ENCODE assay signal across 17 mouse cellular contexts in the genomic region with DNA sequence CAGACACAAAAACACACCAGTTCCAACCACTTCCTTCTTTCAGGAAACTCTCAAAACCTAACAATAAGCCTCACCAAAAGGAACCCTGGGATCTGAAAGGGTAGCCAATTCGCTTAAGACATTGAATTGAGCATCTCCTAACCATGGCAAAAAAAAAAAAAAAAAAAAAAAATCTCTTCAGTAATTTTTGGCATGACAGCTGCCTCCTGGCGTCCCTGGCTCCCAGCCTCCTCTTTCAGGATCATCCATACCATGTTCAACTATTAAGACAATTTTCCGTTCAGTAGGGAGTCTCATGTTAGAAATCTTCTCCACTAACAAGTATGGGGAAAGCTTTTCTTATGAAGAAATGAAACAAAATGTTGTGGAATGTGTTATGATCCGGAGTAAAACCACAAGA.
"Had no signal": no experiment of that assay in that cellular context is flagged by ENCODE, and none has a peak within 500 bp of the region (broad histone marks: within the 10 kb centered on the region; RNA-seq: fewer than 3 reads in every experiment).

No protein-coding gene starts in this region.

- H3K9ac ChIP-seq: lung, embryonic 15.5 days; midbrain, embryonic 13.5 days; midbrain, embryonic 15.5 days; neural tube, embryonic 12.5 days; stomach, embryonic 15.5 days had no signal

- ATAC-seq: lung, postnatal 0 days; midbrain, embryonic 13.5 days; midbrain, embryonic 15.5 days had no signal

- DNase-seq: lung, adult 2 months; lung, postnatal 14 days; lung, postnatal 36 days; right cerebral cortex, postnatal 14 days; thymus, adult 2 months; thymus, postnatal 25 days; thymus, postnatal 4 days had no signal

- H3K4me3 ChIP-seq: lung, embryonic 15.5 days; megakaryocyte, embryonic 14.5 days; midbrain, embryonic 13.5 days; midbrain, embryonic 15.5 days; neural tube, embryonic 12.5 days; stomach, embryonic 15.5 days had no signal

- H3K27me3 ChIP-seq: lung, embryonic 15.5 days; midbrain, embryonic 13.5 days; midbrain, embryonic 15.5 days; neural tube, embryonic 12.5 days; stomach, embryonic 15.5 days had no signal

- H3K9me3 ChIP-seq: lung, embryonic 15.5 days; megakaryocyte, embryonic 14.5 days; midbrain, embryonic 13.5 days; midbrain, embryonic 15.5 days; neural tube, embryonic 12.5 days; stomach, embryonic 15.5 days had no signal

- H3K36me3 ChIP-seq: lung, embryonic 15.5 days; midbrain, embryonic 15.5 days; neural tube, embryonic 12.5 days; stomach, embryonic 15.5 days had no signal

- H3K4me1 ChIP-seq: lung, embryonic 15.5 days; megakaryocyte, embryonic 14.5 days; midbrain, embryonic 13.5 days; midbrain, embryonic 15.5 days; neural tube, embryonic 12.5 days; stomach, embryonic 15.5 days had no signal

- H3K4me2 ChIP-seq: lung, embryonic 15.5 days; midbrain, embryonic 11.5 days; midbrain, embryonic 13.5 days; midbrain, embryonic 15.5 days; neural tube, embryonic 12.5 days; stomach, embryonic 15.5 days had no signal

- H3K27ac ChIP-seq: lung, embryonic 15.5 days; macrophage; midbrain, embryonic 13.5 days; midbrain, embryonic 15.5 days; neural tube, embryonic 12.5 days; stomach, embryonic 15.5 days; stomach, postnatal 0 days had no signal
